Mouse (Mus musculus) heart, postnatal 10 days (tissue): ENCODE measurements at regions not wholly inside any gene's neighbourhood (a gene's known extent, or its start where the extent isn't known, plus 50 kb on each side); places are given as distances from the start of the nearest gene placed in this dataset.
A peak's percentile ranks its signal among the peaks of the same experiment; 100 is the strongest.

Experiments
- DNase-seq, 2 experiments: peaks; one replicate each; pipeline ENCODE4 v3.0.0; 2021
- intact Hi-C: fragments of 180-260 bp; cut with DNase I; formaldehyde crosslinking; loops from one replicate; pipeline ENCODE4 v1.15.1; 2025

DNA sequence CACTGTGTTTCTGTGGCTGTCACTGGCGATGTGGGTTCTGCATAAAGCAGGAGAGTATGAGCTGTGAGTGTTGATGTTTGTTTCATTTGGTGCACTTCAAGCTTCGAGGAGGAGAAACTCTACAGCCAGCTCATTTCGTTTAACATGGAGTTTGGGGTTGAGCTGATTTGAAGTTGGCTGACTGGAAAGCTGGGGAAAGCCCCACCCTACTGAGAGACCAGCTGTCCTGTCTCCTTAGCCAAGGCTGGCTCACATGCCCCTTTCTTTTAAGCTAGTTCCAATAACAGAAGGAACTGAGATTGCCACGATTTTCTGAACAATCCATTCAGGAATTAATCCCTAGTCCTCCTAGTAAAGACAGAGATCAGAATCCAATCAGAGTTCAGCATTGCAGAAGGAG lies 157.6 kb upstream of the Cox10 start:
- DNase-seq = no peak
- intact Hi-C loops = no loop called here

DNA sequence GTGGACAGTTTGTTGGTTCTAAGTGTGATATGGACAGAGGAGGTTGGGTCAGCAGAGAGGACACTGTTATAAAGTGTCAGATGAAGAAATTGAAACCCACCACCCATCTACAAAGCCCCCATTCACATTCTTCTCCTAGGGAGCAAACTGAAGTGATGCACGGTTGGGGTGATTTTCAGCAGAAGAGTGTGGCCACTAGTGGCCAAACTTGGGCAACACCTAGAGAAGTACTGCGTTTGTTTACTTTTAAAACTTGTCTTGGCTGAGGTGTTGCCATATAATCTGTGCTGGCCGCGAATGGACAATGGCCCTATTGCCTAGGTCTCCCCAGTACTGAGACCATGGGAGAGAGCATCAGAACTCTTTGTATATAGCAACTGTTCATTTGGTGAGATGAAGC lies 150.8 kb upstream of the Cox10 start:
- intact Hi-C loops = no loop called here
- no peak for DNase-seq

- intact Hi-C loops = loop anchor here (5.0 kb wide), 1 partner anchor 299 kb away; the partner anchor contains the start of gene Hs3st3b1
- no peak for DNase-seq
Measured at GRCm38 (mm10) chr11:64220888-64221287, 141.6 kb upstream of the Cox10 start.

DNA sequence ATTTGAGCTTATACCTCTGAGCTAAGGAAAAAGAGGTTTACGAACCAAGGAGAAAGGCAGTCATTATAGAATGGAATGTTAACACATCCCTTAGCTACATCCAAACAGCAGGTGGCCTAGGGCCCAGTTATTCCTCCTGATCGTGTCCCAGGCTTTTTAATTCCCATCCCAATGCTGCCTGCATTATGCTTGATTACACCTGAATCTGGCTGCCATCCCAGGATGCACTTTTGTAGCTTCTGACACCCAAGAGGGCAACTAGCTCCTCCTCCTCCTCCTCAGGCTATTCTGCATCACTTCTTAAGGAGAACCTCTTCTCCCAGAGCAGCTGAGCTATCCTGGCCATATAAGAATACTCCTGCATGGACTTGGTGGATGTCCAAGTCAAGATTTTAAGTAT lies 137.9 kb upstream of the Cox10 start:
- no peak for DNase-seq
- intact Hi-C loops = no loop called here

GRCm38 (mm10) chr11:64210916-64211315 lies 131.6 kb upstream of the Cox10 start:
- no peak for DNase-seq
- intact Hi-C loops = no loop called here

DNA sequence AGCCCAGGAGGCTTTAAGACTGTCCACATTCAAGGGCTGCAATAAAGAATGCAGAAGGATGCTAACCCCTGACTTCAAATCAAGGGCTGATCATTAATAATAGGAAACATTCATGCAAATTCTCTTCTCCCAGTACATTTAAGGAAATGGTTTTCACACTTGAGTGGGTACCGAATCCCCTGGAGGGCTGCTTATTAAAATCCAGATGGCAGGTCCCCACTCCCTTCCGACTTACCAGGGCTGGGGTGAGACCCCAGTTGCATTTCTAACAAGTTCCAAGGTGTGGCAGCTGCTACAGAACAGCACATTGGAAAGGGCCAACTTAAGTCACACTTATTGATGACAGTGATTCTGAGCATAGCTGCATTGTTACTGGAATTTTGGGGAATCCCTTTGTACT lies 129.0 kb upstream of the Cox10 start:
- DNase-seq = no peak
- intact Hi-C loops = no loop called here

DNA sequence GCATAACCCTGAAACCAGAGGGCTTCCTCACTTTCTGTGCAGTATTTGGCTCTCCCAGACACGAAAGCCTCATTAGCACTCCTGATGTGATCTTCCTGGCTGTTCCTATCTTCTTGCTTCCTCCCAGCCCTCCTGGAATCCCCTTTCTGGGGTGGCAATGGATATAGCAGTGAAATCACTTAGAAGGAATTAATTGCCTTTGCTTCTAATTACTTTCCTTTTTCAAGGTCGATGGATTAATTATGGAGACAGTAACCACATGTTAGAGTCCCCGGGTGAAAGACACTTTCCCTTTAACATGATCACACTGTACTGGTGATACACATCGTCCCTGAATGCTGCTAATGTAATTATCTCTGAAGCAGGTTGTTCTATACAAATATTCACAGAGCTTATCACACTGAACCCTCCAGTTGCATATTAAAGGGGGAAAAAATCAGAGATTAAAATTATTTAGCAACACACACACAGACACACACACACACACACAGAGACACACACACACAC lies 128.1 kb upstream of the Cox10 start:
- intact Hi-C loops = no loop called here
- DNase-seq = no peak

DNA sequence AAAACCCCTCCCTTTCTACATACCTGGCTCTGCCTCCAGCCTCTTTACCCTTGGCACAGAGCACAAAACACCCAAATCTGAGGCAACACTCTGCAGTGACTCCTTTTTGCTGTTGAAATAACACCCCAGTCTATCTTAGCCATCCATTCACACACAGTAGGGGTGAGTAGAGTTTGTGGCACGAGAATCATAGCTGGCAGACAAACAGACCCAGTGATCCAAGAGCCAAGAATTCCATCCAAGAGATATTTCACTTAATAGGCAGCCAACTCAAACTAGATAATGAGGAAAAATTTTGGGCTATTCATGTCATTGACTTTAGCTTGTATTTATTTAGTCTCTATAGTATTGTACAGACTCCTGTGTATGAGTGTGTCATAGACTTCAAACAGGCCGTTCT lies 126.9 kb upstream of the Cox10 start:
- intact Hi-C loops = no loop called here
- DNase-seq = peak; percentile 43 to 51

GRCm38 (mm10) chr11:64205069-64205468 lies 125.8 kb upstream of the Cox10 start:
- DNase-seq = no peak
- intact Hi-C loops = no loop called here

GRCm38 (mm10) chr11:64204305-64204704 lies 125.0 kb upstream of the Cox10 start:
- no peak for DNase-seq
- intact Hi-C loops = no loop called here

DNA sequence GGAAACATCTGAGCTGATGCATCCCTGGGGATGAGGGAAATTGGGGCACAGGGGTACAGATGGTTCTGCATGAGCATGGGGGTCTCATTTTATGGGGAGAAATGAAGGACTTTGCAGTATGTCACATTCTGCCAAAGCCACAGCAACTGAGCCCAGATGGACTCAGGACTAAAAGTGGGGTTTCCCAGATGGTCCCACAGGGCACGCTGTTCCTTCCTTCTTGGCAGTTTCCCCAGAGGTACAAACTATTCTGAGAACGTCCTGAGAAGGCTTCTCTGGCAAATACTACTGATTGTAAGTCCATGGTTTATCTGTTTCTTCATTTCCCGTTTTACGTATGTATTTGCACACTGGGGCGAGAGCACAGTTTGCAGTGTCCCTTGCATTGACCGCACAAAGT lies 121.6 kb upstream of the Cox10 start:
- no peak for DNase-seq
- intact Hi-C loops = no loop called here

DNA sequence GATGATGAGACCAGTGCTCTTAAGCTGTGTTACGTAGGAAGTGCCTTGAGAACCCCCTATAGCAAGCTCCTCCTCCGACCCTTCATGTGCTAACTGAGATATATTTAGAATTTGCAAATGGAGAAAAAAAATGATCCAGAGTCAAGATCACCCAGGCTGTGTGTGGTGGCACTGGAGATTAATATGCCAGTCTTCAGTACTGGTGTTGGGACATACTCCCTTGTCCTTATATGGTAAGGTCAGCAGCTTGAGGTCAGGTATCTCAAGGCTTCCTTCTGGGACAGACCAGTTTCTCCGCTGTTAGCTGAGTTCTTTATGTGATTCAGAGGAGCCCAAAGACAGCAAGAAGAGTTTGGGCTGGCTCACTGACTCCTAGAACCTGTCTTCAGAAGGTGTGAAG lies 116.0 kb upstream of the Cox10 start:
- intact Hi-C loops = no loop called here
- no peak for DNase-seq

DNA sequence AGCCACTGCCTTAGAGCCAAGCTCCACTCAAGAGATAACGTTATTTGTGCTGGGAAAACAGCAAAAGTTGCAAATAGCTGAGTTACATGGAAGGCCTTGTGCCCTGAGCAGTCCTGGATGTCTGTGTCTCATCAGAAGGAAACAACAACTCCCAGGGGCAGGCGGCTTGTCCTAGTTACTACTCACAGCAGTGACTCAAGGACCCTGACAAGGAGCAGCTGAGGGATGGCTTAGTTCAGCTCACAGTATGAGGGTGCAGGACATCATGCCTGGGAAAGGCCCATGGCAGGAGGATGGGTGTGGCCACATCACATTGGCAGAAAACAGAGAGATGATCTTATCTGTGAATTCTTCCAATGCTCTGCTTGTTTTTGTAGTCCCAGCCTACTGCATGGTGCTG lies 109.4 kb upstream of the Cox10 start:
- intact Hi-C loops = no loop called here
- no peak for DNase-seq

GRCm38 (mm10) chr11:64187488-64188444 lies 108.5 kb upstream of the Cox10 start:
- intact Hi-C loops = no loop called here
- no peak for DNase-seq

- no peak for DNase-seq
Measured at GRCm38 (mm10) chr11:64187007-64187406, 107.7 kb upstream of the Cox10 start.

DNA sequence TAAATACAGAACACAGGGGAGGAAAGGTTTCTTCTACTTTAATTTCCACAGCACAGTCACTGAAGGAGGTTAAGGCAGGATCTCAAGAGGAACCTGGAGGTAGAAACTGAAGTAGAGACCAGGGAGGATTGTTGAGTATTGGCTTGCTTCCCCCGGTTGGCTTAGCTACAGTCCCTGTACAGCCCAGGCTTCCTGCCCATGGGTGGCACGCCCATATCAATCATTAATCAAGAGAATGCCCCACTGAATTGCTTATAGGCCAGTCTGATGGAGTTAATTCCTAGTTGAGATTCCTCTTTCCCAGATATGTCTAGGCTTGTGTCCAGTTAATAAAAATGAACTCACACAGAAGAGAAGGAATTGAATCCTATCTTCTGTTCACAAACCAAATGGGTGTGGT lies 107.3 kb upstream of the Cox10 start:
- DNase-seq = no peak

More at GRCm38 (mm10) chr11:64187007-64187406, 107.7 kb upstream of the Cox10 start:
- intact Hi-C loops = no loop called here

GRCm38 (mm10) chr11:64180036-64180435 lies 100.8 kb upstream of the Cox10 start:
- no peak for DNase-seq
- intact Hi-C loops = no loop called here

More for the DNA sequence above, 107.3 kb upstream of the Cox10 start:
- intact Hi-C loops = no loop called here

DNA sequence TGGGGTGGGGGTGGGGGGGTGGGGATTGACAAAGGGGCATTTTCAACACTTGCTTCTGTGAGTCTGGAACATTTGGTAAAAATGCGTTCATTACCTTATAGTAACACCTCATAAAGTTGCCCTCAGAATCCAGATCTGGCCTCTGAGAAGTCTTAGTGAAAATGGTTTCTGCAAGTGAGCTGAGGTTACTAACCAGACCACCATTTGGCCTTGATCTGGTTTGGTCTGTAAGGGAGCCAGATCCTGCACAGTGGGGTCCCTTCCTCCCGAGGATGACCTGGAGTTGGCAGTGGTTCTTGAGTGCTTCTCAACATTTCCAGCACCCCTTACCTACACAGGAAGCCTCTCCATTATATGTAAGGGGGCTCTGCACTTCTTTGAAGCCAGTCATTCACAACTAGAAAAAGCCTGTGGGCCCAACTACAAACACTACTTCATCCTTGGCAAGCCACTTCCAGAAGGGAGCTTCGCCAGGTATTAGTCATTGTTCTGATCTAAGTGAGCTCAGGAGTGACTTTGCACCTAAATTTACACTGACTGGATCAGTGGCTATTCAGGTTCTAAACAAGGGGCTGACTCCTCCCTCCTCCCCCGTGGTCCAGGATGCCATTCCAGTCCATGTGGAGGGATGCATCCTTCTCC lies 94.3 kb upstream of the Cox10 start:
- intact Hi-C loops = no loop called here
- DNase-seq = peak; percentile 4 to 10

DNA sequence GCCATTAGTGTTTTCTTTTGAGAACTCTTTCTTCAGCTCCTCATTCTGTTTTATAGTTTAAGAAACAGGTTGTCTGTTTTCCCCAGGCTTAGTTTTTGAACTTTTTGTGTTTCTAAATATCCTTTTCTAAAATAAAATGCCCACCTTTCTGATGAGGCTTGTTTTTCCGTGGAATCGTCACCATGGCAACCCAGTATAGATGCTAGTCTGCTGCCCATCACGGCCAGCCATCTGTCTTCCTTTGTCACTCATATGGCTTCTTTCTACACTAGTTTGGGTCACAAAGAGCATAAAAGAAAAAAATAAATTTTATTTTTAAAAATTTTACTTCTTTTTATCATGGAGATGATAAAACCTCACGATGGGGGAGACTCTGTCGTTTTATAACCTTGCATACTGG lies 93.7 kb upstream of the Cox10 start:
- intact Hi-C loops = no loop called here
- no peak for DNase-seq

DNA sequence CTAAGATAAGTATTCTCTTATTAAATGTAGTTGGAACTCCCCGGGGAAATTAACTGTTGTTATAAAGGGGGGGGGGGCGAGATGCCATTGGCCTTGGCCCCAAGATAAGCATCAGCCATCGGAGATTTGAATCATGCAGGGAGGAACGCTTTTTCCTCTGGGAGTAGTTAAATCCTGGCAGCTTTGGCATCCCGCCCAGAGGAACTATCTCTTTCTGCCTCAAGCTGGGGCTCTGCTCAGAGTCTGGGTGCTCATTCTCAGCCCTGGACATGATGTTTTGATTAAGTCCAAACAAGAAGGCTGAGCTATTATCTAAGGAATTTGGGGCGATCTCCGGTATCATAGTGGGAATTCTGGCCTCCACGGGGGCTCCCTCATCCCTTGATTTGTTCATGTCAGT lies 89.4 kb upstream of the Cox10 start:
- intact Hi-C loops = no loop called here
- no peak for DNase-seq

DNA sequence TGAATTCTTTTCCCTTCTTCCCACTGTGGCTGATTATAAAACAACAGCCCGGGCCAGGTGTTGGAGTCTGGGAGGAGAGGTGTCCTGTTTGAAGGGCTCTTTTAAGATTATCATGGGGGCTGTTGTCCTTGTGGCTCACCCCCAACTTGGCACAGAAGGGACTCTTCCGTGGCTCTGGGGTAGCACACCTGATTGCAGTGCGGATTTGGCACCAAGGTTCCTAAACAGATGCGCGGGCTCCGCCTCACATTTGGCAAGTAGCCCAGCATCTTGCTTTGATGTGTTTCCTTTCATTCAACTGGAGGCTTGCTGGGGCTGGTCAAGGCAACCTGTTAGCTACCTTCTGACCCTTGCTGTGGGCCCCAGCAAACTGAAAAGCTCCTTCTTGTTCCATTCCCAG lies 85.5 kb upstream of the Cox10 start:
- intact Hi-C loops = no loop called here

DNA sequence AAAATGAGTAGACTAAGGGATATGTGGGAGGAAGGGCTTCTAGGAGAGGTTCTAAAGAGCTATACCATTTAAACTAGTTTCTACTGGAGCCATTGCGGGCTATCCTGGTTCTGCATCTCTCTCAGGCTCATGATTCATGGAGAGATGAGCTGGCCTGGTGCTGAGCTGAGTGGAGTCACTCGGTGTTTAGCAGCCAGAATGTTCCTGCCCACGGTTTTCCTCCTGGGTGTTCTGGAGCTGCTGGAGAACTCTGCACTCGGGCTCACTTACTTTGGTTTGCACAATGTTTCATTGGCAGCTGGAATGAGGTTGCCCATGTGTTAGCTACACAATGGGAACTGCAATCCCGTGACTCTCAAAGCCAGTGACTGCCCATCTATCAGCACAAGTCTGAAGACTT lies 79.0 kb upstream of the Cox10 start:
- DNase-seq = no peak
- intact Hi-C loops = no loop called here

More for the DNA sequence above, 85.5 kb upstream of the Cox10 start:
- DNase-seq = peak in 1 of 2 experiments; percentile 2
